Mouse (Mus musculus) liver (tissue): ENCODE measurements around the gene Pum1.
"Not testable (repeated sequence)": the region's sequence is repeated elsewhere in the genome, so short reads cannot be mapped to it uniquely, and the experiment has no call there.

Source experiments
- DNase-seq: peaks from one replicate; pipeline ENCODE4 v3.0.0-alpha.2; 2020; ENCODE audit warnings: mixed read lengths

Pum1 gene

GRCm38 (mm10) chr4:130668991-130669390 lies 5.9 kb downstream of the Pum1 start:
- DNase-seq = no peak

- not testable (repeated sequence) for DNase-seq
Observed at GRCm38 (mm10) chr4:130670023-130670422, 6.9 kb downstream of the Pum1 start.

DNA sequence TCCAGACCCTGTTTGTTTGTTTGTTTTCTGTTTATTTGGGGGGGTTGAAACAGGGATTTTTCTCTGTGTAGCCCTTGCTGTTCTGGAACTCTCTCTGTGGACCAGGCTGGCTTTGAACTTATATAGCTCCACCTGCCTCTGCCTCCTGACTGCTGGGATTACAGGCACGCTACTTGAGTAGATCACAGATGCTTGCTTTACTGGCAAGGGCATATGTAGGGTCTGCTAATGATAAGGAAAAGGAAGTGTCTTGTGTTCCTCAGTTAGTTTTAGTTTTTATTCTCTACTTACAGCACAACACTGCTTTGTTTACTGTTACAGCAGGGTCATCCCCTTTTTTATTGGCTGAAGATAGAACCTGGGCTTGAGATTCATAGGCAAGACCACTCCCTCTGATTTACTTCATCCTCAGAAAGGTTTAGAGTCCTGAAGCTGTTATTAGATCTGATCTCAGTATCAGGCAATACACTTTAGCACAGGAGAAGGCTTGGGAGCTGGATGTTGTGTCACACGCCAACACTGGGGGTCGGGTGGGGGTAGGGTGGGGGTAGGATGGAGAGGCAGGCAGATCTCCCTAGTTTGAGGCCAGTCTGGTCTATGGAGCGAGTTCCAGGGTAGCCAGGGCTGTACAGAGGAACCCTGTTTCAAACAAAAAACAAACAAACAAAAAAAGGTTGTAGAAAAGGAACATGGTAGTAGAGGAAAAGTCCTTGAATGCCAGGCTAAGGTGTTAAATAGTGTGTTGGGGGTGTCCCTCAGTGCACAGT lies 8.1 kb downstream of the Pum1 start:
- DNase-seq = no peak

DNA sequence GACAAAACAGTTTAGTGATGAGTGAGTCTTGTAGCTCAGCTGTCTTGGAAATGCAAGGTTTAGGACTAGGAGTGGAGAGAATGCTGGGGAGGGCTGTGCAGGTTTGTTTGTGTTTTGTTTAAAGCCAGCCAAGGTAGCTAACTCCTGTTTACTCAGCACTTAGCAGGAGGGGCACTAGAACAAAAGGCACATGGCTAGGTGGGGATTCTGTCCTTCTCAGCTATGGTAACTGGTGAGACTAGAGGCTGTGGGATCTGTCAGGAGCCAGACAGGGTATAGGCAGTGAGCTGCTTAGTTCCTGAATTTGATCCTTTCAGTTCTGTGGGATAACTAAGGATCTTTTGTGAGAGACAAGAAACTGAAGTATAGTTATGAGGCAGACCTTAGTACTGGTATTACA lies 9.0 kb downstream of the Pum1 start:
- DNase-seq = no peak

GRCm38 (mm10) chr4:130676746-130677145 lies 13.6 kb downstream of the Pum1 start:
- no peak for DNase-seq

GRCm38 (mm10) chr4:130678149-130678548 lies 15.0 kb downstream of the Pum1 start:
- DNase-seq = no peak

GRCm38 (mm10) chr4:130680676-130681075 lies 17.6 kb downstream of the Pum1 start:
- no peak for DNase-seq

DNA sequence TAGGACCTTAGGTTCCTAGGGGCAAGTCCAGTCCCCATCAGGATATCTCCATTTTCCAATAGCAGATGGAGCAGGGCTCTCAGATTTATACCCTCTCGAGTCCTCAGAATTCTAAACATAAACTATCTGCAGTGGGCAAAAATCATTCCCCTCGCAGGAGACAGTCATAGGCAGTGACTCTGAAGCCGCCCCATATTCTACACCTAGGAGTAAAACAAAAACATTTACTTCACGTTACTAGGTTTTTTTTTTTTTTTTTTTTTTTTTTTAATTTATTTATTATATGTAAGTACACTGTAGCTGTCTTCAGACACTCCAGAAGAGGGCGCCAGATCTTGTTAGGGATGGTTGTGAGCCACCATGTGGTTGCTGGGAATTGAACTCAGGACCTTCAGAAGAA lies 19.9 kb downstream of the Pum1 start:
- not testable (repeated sequence) for DNase-seq

GRCm38 (mm10) chr4:130693936-130694335 lies 30.8 kb downstream of the Pum1 start:
- DNase-seq = no peak

DNA sequence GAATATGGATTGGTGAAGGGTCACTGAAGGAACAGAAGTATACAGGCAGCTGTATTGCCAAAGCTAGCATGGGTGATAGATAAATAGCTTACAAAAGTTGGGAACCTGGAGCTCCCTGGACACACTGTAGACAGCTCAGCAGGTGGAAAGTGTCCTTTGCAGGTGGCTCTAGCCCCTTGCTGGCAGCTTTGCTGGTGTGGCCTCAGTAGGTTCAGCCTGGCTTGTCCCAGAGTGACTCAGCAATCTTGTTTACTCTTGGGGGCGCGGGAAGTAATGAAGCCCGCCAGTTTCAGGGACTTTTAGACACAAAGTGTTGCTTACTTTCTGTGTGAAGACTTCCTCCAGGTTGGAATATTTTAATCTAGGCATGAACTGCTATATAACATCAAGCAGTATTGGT lies 31.9 kb downstream of the Pum1 start:
- peak; percentile 62 for DNase-seq

GRCm38 (mm10) chr4:130701061-130701460 lies 37.9 kb downstream of the Pum1 start:
- no peak for DNase-seq

GRCm38 (mm10) chr4:130702835-130703535 lies 39.9 kb downstream of the Pum1 start:
- no peak for DNase-seq

DNA sequence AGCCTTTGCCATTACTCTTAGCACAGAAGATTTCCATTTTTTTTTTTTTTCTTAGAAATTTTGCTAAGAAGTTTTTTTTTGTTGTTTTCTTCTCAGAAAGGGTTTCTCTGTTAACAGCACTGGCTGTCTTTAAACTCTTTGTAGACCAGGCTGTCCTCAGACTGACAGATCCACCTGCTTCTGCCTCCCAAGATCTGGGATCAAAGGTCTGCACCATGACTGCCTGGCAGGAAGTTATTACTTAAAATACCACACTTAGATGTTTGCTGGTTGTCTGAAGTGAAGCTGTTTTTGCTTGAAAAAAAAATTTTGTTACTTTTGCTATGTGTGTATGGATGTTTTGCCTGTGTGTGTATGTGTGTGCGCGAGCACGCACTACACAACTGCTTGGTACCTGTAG lies 40.5 kb downstream of the Pum1 start:
- DNase-seq = no peak

GRCm38 (mm10) chr4:130704615-130705014 lies 41.5 kb downstream of the Pum1 start:
- DNase-seq = no peak

GRCm38 (mm10) chr4:130706215-130707000 lies 43.3 kb downstream of the Pum1 start:
- DNase-seq = no peak

- DNase-seq = no peak
Observed at GRCm38 (mm10) chr4:130711353-130711848, 48.3 kb downstream of the Pum1 start.

GRCm38 (mm10) chr4:130712341-130712740 lies 49.2 kb downstream of the Pum1 start:
- DNase-seq = peak; percentile 67

DNA sequence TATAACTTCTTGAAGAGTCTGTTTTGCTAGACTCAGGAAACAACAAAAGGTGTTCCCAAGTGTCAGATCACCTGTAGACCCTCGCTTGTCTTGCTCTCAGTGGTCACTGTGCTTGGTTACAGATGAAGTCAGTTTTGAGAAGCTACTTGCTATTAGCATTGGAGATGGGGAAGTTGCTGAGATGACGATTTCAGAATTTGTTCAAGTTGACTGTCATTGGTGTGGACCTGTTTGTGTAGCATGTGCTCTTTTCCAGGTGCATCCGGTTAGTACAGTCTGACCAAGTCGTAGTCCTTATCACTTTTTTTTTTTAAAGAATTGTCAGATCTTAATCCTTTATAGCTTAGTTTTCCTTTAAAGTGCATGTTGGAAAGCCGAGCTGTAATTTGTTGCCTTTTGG lies 50.3 kb downstream of the Pum1 start:
- no peak for DNase-seq

GRCm38 (mm10) chr4:130715126-130715525 lies 52.0 kb downstream of the Pum1 start:
- DNase-seq = peak; percentile 88

DNA sequence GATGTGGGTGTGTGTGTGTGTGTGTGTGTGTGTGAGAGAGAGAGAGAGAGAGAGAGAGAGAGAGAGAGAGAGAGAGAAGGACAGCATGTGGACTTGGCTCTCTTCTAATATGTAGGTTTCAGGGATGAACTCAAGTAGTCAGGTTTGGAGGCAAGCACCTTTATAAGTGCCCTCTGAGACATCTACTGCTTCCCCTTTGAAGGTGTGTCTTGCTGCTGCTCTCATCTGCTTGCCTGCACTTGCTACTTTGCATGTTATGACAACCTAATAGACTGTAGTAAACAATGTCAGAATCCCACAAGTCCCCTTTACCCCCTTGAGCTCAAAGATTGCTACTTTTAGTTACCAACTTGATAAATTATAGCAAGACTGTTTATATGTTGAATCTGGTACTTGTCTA lies 52.5 kb downstream of the Pum1 start:
- DNase-seq = peak; percentile 36

- no peak for DNase-seq
Observed at GRCm38 (mm10) chr4:130719348-130719747, 56.2 kb downstream of the Pum1 start.

- DNase-seq = no peak
Observed at GRCm38 (mm10) chr4:130722607-130723006, 59.5 kb downstream of the Pum1 start.

DNA sequence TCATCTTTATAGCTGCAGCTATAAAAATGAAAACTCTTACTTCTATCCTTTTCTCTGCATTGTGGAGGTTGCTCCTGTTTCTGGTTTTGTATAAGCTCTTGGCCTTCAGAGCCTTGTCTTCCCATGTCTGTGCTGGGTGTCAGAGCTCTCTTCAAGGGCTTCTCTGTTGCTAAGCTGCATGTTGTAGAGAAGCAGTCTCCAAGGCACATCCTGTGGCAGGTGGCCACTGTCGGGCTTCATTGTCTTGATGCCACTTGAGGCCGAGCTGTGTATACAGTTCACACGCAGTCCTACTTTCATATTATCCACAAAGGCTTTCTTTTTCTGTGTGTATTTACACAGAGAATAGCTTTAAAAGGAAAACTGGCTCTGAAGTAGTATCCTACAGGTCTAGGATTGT lies 63.0 kb downstream of the Pum1 start:
- DNase-seq = no peak
